Mouse (Mus musculus): Measurements from ENCODE around the gene Tmem242. TPM values are rescaled to one million over a fixed set of nuclear protein-coding genes. Genes with fewer than 3 reads are reported as not detected.

Gene Tmem242
- polyA plus RNA-seq, 1 experiment from 2014 or later: 89.6 TPM

Small RNA genes lying within 50 kb of the gene (microRNA-seq; reads per million reads assigned to microRNA genes)
- not detected for gene Gm22475

Other genes starting within 250 kb of the Tmem242 start
- not detected in 2 replicates for gene Ldhal6b, start 21.5 kb downstream of the Tmem242 start, polyA plus RNA-seq (2016; fragmentation: Nextera tagmentation; extraction: Ambion mirVana)
- 1.2 and 1.6 TPM in 2 replicates for gene Zdhhc14, start 52.3 kb upstream of the Tmem242 start, polyA plus RNA-seq (2016; fragmentation: Nextera tagmentation; extraction: Ambion mirVana)

All from heart, embryonic 10.5 days (tissue).